ENCODE assay signal across 15 mouse cellular contexts in genomic region chr6:93167281-93167680, GRCm38 (mm10).
DNase-seq lines count a peak whose midpoint lies in the region; ATAC-seq and TF ChIP-seq lines count a peak whose summit lies in the region.
"Had no signal": no experiment of that assay in that cellular context is flagged by ENCODE, and none has a peak within 500 bp of the region (broad histone marks: within the 10 kb centered on the region; RNA-seq: fewer than 3 reads in every experiment).

No protein-coding gene starts in this region.

- WGBS in hindbrain, embryonic 10.5 days = 29% methylated on average over 7 of the region's 7 CpGs
- WGBS in hindbrain, embryonic 12.5 days = 35% methylated on average over 7 of the region's 7 CpGs
- WGBS in stomach, postnatal 0 days = 28% methylated on average over 7 of the region's 7 CpGs

- H3K9me3 ChIP-seq in hindbrain, embryonic 10.5 days = no peaks in the 10 kb centered on the region
- H3K9me3 ChIP-seq in hindbrain, embryonic 12.5 days (replicated peaks) = no peaks in the 10 kb centered on the region
- H3K9me3 ChIP-seq in stomach, postnatal 0 days (ENCODE audit: control insufficient read depth, low read length) = no peaks in the 10 kb centered on the region
- H3K9me3 ChIP-seq: intestine, embryonic 15.5 days had no signal

- no peak for TF ChIP-seq CTCF in stomach, postnatal 0 days (IDR thresholded peaks at IDR 0.05; ENCODE audit: low read depth)

- no peak for TF ChIP-seq EP300 in stomach, postnatal 0 days (optimal IDR thresholded peaks at IDR 0.05)

- no peak for ATAC-seq in hindbrain, embryonic 12.5 days (ENCODE audit: low FRiP score)
- no peak for ATAC-seq in stomach, postnatal 0 days (ENCODE audit: low FRiP score, low TSS enrichment)
- ATAC-seq in inflammation-experienced regulatory T-cells, adult 6 months = no peak
- ATAC-seq: CD4-positive, CD25-positive, alpha-beta regulatory T cell, adult 4 months; intestine, embryonic 15.5 days had no signal

- no peaks in the 10 kb centered on the region for H3K36me3 ChIP-seq in hindbrain, embryonic 10.5 days
- H3K36me3 ChIP-seq in hindbrain, embryonic 12.5 days = no peaks in the 10 kb centered on the region
- no peaks in the 10 kb centered on the region for H3K36me3 ChIP-seq in stomach, postnatal 0 days (ENCODE audit: control insufficient read depth, insufficient read depth, low read length)
- H3K36me3 ChIP-seq: intestine, embryonic 15.5 days had no signal

- peak; percentile 23 for DNase-seq in hindbrain, embryonic 10.5 days (ENCODE audit: low spot score)
- peak; percentile 51 for DNase-seq in testis, postnatal 10 days (ENCODE audit: low spot score)
- no peak for DNase-seq in testis, postnatal 14 days (ENCODE audit: low spot score)
- peak; percentile 19 for DNase-seq in heart, postnatal 4 days
- no peak for DNase-seq in stomach, postnatal 0 days (ENCODE audit: low spot score)
- no peak for DNase-seq in layer of hippocampus, postnatal 25 days (ENCODE audit: extremely low spot score in 1 of 2, low spot score in 1 of 2)
- DNase-seq: cerebellum, adult 9-10 months; right cerebral cortex, postnatal 4 days; thymus, postnatal 14 days had no signal

- H3K4me2 ChIP-seq in hindbrain, embryonic 12.5 days (replicated peaks) = no peak overlapping the region
- no peak overlapping the region for H3K4me2 ChIP-seq in stomach, postnatal 0 days (replicated peaks; ENCODE audit: low read depth)
- H3K4me2 ChIP-seq: intestine, embryonic 15.5 days had no signal

- peaks cover 6% of the 10 kb centered on the region for H3K4me1 ChIP-seq in hindbrain, embryonic 10.5 days (replicated peaks)
- H3K4me1 ChIP-seq in hindbrain, embryonic 12.5 days = peaks cover 9% of the 10 kb centered on the region
- H3K4me1 ChIP-seq in stomach, postnatal 0 days (replicated peaks; ENCODE audit: control insufficient read depth, insufficient read depth) = no peaks in the 10 kb centered on the region; the same call in 1 of the 2 replicates

- no peak overlapping the region for H3K27ac ChIP-seq in hindbrain, embryonic 10.5 days
- no peak overlapping the region for H3K27ac ChIP-seq in hindbrain, embryonic 12.5 days
- peak overlapping the region; percentile 41; the same call in 1 of the 2 replicates for H3K27ac ChIP-seq in stomach, postnatal 0 days (replicated peaks)
- H3K27ac ChIP-seq: liver, embryonic 14.5 days had no signal

- H3K9ac ChIP-seq in hindbrain, embryonic 12.5 days = no peak overlapping the region
- H3K9ac ChIP-seq in stomach, postnatal 0 days (ENCODE audit: low read length) = no peak overlapping the region
- H3K9ac ChIP-seq: intestine, embryonic 15.5 days; liver, embryonic 14.5 days had no signal

- no peaks in the 10 kb centered on the region for H3K27me3 ChIP-seq in hindbrain, embryonic 10.5 days (ENCODE audit: insufficient read depth, poor library complexity, severe bottlenecking)
- no peaks in the 10 kb centered on the region for H3K27me3 ChIP-seq in hindbrain, embryonic 12.5 days
- H3K27me3 ChIP-seq in stomach, postnatal 0 days (ENCODE audit: control insufficient read depth, insufficient read depth, low read length) = no peaks in the 10 kb centered on the region
- H3K27me3 ChIP-seq: intestine, embryonic 15.5 days had no signal

- no peak overlapping the region for H3K4me3 ChIP-seq in hindbrain, embryonic 10.5 days
- H3K4me3 ChIP-seq in hindbrain, embryonic 12.5 days = no peak overlapping the region
- no peak overlapping the region for H3K4me3 ChIP-seq in stomach, postnatal 0 days (ENCODE audit: low read depth, low read length)
- H3K4me3 ChIP-seq: intestine, embryonic 15.5 days; myocyte had no signal

Comparison
In these comparisons a context has a peak if more than half of its experiments do, and no peak if none do; other contexts are left out.
1. DNase-seq: peak in hindbrain, embryonic 10.5 days (single experiment), testis, postnatal 10 days (single experiment) and heart, postnatal 4 days (single experiment); none in testis, postnatal 14 days (single experiment), stomach, postnatal 0 days (single experiment) and layer of hippocampus, postnatal 25 days (0 of 2).